Mouse (Mus musculus): Measurements from ENCODE around the gene Epha4. TPM values are rescaled to one million over a fixed set of nuclear protein-coding genes. Genes with fewer than 3 reads are reported as not detected.

Gene Epha4
- polyA plus RNA-seq, 1 experiment, result not detected

- TF ChIP-seq GATA1 (IDR thresholded peaks at IDR 0.05; ENCODE audit: low read length), result no peak
These were observed 68.5 kb downstream of the Epha4 start for GRCm38 (mm10) chr1:77446438-77446837.

GRCm38 (mm10) chr1:77444648-77445047 is 70.2 kb downstream of the Epha4 start:
- no peak for TF ChIP-seq GATA1 (IDR thresholded peaks at IDR 0.05; ENCODE audit: low read length)

- no peak for TF ChIP-seq GATA1 (IDR thresholded peaks at IDR 0.05; ENCODE audit: low read length)
These were observed 72.9 kb downstream of the Epha4 start for GRCm38 (mm10) chr1:77441987-77442386.

DNA sequence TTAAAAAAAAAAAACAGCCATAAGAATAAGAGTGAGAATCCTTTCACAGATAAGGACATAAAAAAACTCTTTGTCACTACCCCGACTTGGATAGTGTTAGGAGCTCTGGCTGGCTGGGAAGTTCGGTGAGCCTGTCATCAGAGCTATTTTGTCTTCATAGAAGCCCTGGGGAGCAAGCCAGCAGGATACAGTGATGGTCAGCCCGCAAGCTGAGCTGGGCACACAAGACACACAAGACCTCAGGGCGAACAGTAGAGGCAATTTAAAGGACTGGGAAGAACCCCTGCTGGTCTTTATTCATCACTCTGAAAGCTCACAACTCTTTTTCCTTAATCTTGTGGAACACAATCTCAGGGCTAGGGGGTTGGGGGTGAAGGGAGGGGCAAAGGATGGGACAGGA is 73.5 kb downstream of the Epha4 start:
- no peak for TF ChIP-seq GATA1 (IDR thresholded peaks at IDR 0.05; ENCODE audit: low read length)

DNA sequence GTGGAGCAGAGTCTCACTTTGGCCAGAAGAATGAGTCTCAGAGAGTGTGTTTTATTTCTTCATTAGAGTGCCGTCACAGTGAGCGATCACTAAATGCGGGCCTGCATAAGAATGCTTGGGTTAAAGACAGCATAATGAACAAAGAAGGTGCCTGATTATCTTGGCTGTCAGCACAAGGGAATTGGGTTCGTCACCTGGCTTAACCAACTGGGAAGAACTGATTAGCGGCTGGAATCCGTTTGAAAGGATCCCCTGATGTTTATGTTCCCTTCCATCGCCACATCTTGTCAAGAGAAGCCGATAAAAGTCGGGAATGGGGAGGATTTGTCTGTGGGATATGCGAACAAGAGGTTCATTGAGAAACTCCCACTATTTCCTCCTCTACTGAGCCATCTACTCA is 74.4 kb downstream of the Epha4 start:
- no peak for TF ChIP-seq GATA1 (IDR thresholded peaks at IDR 0.05; ENCODE audit: low read length)

- no peak for TF ChIP-seq GATA1 (IDR thresholded peaks at IDR 0.05; ENCODE audit: low read length)
These were observed 75.4 kb downstream of the Epha4 start for GRCm38 (mm10) chr1:77439383-77440074.

GRCm38 (mm10) chr1:77438639-77439038 is 76.2 kb downstream of the Epha4 start:
- TF ChIP-seq GATA1 (IDR thresholded peaks at IDR 0.05; ENCODE audit: low read length), result no peak

GRCm38 (mm10) chr1:77437881-77438610 is 76.8 kb downstream of the Epha4 start:
- TF ChIP-seq GATA1 (IDR thresholded peaks at IDR 0.05; ENCODE audit: low read length), result no peak

GRCm38 (mm10) chr1:77435045-77435444 is 79.8 kb downstream of the Epha4 start:
- no peak for TF ChIP-seq GATA1 (IDR thresholded peaks at IDR 0.05; ENCODE audit: low read length)

DNA sequence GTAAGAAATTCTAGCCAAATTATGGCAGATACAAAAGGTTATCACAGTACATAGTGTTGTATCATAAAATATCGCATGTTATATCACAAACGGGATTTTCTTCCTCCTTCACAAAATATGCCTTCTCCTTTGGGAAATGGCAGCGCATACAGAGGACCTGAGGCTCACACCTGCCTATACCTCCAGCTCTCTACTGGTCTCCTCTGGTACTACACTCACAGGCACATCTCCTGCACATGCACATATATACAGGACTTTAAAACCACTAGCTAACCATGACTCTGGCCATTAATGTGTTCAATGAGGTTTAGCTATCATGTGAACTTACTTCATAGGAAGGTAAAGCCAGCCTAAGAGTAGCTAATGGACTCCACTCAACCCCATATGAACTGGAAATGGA is 81.7 kb downstream of the Epha4 start:
- no peak for TF ChIP-seq GATA1 (IDR thresholded peaks at IDR 0.05; ENCODE audit: low read length)

DNA sequence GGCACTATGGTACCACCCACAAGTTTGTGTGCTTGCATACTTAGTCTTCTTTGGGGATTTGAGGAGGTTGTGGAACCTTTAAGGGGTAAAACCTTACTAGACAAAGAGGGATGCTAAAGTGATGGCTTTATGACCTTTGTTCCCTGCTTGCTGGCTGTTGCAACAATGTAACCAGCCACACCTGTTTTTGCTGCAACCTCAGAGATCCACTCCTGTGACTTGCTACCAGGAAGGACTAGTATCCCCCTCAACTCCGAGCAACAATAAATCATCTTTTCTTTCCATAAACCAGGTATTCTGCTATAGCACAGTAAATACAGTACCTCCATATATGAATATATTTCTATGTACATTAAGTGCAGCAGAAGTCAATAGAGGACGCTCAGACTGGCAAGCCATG is 82.4 kb downstream of the Epha4 start:
- no peak for TF ChIP-seq GATA1 (IDR thresholded peaks at IDR 0.05; ENCODE audit: low read length)

DNA sequence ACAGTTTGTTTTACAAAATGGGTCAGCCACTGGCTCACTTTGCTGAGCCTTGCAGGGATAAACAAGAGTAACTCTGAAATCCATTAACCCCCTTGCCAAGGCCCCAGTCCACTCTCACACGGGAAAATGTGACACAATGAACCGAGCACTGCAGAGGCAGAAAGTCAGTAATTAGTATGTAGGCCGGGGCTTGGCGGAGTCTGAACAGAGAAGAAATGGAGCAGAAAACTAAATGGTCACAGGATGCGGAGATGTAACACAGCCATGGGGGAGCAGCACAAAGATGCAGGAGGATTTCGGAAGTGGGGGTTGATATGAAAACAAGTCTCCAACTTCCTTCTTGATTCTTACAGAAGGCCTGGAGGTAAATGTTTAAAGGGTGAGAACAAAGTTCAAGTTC is 85.7 kb downstream of the Epha4 start:
- TF ChIP-seq GATA1 (IDR thresholded peaks at IDR 0.05; ENCODE audit: low read length), result no peak

- TF ChIP-seq GATA1 (IDR thresholded peaks at IDR 0.05; ENCODE audit: low read length), result no peak
These were observed 87.9 kb downstream of the Epha4 start for GRCm38 (mm10) chr1:77426956-77427355.

GRCm38 (mm10) chr1:77425171-77425570 is 89.7 kb downstream of the Epha4 start:
- TF ChIP-seq GATA1 (IDR thresholded peaks at IDR 0.05; ENCODE audit: low read length), result no peak

DNA sequence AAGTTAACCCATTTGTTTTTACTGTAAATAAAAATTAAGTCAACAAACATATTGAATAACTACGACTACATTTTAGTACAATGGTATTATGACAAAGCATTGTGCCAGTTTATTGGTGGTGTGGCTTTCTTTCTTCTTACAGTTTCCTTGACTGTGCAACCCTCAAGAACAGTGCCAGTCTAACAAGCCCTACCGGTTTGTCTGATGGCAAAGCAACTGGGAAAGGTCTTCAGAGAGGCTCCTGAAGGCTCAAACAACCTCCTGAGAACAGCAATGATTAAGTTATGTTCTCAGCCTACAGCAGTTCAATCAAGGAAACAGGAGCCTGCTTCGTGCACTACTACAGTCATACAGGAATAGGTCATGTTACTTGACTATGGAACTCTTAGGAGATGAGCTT is 93.8 kb downstream of the Epha4 start:
- TF ChIP-seq GATA1 (IDR thresholded peaks at IDR 0.05; ENCODE audit: low read length), result no peak

GRCm38 (mm10) chr1:77420348-77420747 is 94.5 kb downstream of the Epha4 start:
- no peak for TF ChIP-seq GATA1 (IDR thresholded peaks at IDR 0.05; ENCODE audit: low read length)

- no peak for TF ChIP-seq GATA1 (IDR thresholded peaks at IDR 0.05; ENCODE audit: low read length)
These were observed 98.0 kb downstream of the Epha4 start for GRCm38 (mm10) chr1:77416872-77417271.

All from G1E-ER4 (cell line).